ENCODE assay signal across 8 mouse cellular contexts in the genomic region with DNA sequence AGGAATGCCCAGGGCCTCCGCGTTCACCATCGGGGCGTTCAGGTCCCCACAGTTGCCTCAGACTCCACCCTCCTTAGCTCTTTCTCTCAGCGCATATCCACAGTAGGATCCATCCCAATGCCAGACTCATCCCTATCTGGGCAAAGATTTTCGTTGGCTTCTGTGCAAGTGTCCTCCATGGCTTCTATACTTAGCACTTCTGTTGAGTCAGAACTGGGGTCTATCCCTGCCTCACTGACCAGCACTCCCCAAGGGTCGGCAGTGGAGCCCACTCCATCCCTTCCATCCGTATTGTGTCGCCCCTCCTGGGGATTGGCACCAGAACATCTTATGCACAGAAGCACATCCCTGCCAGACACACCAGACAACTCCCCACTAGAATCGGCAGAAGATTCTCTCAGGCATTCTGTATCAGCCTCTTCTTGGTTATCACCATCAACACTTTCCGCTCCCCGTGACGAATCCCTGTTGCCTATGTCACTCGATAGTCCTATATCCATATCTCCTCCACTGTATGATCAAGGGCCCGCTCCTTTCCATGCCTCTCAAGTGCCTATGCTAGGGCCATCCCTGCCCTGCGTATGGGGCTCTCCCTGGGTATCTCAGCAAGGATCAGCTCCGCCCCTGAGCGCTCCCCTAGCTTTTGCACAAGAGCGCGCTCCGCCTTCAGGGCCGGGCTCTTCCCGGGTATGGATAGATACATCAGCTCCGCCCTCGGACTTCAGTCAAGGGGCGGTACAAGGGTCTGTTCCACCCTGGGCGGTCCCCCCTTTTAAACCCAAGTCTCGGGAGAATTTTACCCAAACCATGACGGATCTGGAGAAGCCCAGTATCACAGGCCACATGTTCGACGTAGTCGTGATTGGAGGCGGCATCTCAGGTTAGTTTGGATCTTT. TPM values are rescaled to one million over a fixed set of nuclear protein-coding genes. Genes with fewer than 3 reads are reported as not detected.
A peak's percentile ranks its signal among the peaks of the same experiment; 100 is the strongest.
DNase-seq lines count a peak whose midpoint lies in the region; ATAC-seq and TF ChIP-seq lines count a peak whose summit lies in the region.

Maoa (plus strand) TSS at position 665 of the 896 bp plus-strand sequence.

- H3K36me3 ChIP-seq in ES-E14 (ENCODE audit: control insufficient read depth, insufficient read depth, low read length, poor library complexity, severe bottlenecking): no peaks in the 10 kb centered on the region
- H3K36me3 ChIP-seq in forebrain, embryonic 15.5 days: no peaks in the 10 kb centered on the region
- H3K36me3 ChIP-seq in liver, embryonic 14.5 days (replicated peaks; ENCODE audit: control insufficient read depth, insufficient read depth, low read depth): no peaks in the 10 kb centered on the region
- H3K36me3 ChIP-seq in neural tube, embryonic 11.5 days (ENCODE audit: control insufficient read depth, insufficient read depth, low read length): no peaks in the 10 kb centered on the region
- no peaks in the 10 kb centered on the region for H3K36me3 ChIP-seq in testis, adult 2 months (ENCODE audit: control insufficient read depth, insufficient read depth, low read length)

- no peaks in the 10 kb centered on the region for H3K4me1 ChIP-seq in ES-E14 (ENCODE audit: control insufficient read depth in 2 of 2, insufficient read depth in 2 of 2, low read length in 2 of 2, poor library complexity in 1 of 2)
- H3K4me1 ChIP-seq in forebrain, embryonic 15.5 days: no peaks in the 10 kb centered on the region
- no peaks in the 10 kb centered on the region; a peak in 2 of 4 replicates for H3K4me1 ChIP-seq in liver, embryonic 14.5 days (replicated peaks; ENCODE audit: control insufficient read depth in 2 of 2, insufficient read depth in 2 of 2, low read length in 1 of 2)
- no peaks in the 10 kb centered on the region for H3K4me1 ChIP-seq in neural tube, embryonic 11.5 days (ENCODE audit: control insufficient read depth, insufficient read depth, low read length)
- peaks cover 2% of the 10 kb centered on the region; the same call in 1 of the 2 replicates for H3K4me1 ChIP-seq in testis, adult 2 months (ENCODE audit: control insufficient read depth, insufficient read depth, low read length)

- intact Hi-C loops in heart, postnatal 14 days (cut with DNase I): no loop called here

- no peak for TF ChIP-seq POLR2A in testis, adult 2 months (IDR thresholded peaks at IDR 0.05; ENCODE audit: control insufficient read depth, low read depth, low read length)

- no peaks in the 10 kb centered on the region for H3K9me3 ChIP-seq in ES-E14 (ENCODE audit: control insufficient read depth, insufficient read depth, low read depth, low read length)
- no peaks in the 10 kb centered on the region for H3K9me3 ChIP-seq in forebrain, embryonic 15.5 days
- no peaks in the 10 kb centered on the region for H3K9me3 ChIP-seq in liver, embryonic 14.5 days (ENCODE audit: control insufficient read depth, low read length)
- H3K9me3 ChIP-seq in neural tube, embryonic 11.5 days (ENCODE audit: control insufficient read depth, low read length): no peaks in the 10 kb centered on the region

- peak within 1 kb of the TSS; percentile 69; the same call in 1 of the 2 replicates for H3K27ac ChIP-seq in ES-E14 (ENCODE audit: insufficient read depth, low read depth, low read length, poor library complexity, severe bottlenecking)
- peak within 1 kb of the TSS; percentile 90 for H3K27ac ChIP-seq in forebrain, embryonic 15.5 days (replicated peaks)
- H3K27ac ChIP-seq in liver, embryonic 14.5 days: peak within 1 kb of the TSS; percentile 42
- H3K27ac ChIP-seq in neural tube, embryonic 11.5 days (ENCODE audit: low read depth, low read length): 0 out of 2 replicates have a peak within 1 kb of the TSS, but pooled peaks have one; percentile 39
- peak within 1 kb of the TSS; percentile 97 for H3K27ac ChIP-seq in testis, adult 2 months (ENCODE audit: control insufficient read depth, insufficient read depth, low read depth, low read length)

- peak; percentile 62 for DNase-seq in ES-E14 (ENCODE audit: low read depth, low spot score)
- DNase-seq in heart, postnatal 14 days: peak; percentile 49 to 60
- DNase-seq in kidney, postnatal 4 days: peak; percentile 72 to 82
- DNase-seq in liver, embryonic 14.5 days (ENCODE audit: low read depth in 3 of 3, low spot score in 3 of 3): peak; percentile 59 to 66 (median 60)
- DNase-seq in neural tube, embryonic 11.5 days (ENCODE audit: low spot score): peak; percentile 72

- H3K9ac ChIP-seq in ES-E14 (ENCODE audit: insufficient read depth, low read depth, low read length, poor library complexity, severe bottlenecking): peak within 1 kb of the TSS; percentile 96
- H3K9ac ChIP-seq in forebrain, embryonic 15.5 days (replicated peaks): peak within 1 kb of the TSS; percentile 64
- H3K9ac ChIP-seq in liver, embryonic 14.5 days (replicated peaks): peak within 1 kb of the TSS; percentile 36
- peak within 1 kb of the TSS; percentile 49 for H3K9ac ChIP-seq in neural tube, embryonic 11.5 days (ENCODE audit: low read length)

- WGBS in forebrain, embryonic 15.5 days: 18% methylated on average over 33 of the region's 33 CpGs
- 9% methylated on average over 33 of the region's 33 CpGs for WGBS in liver, embryonic 14.5 days (ENCODE audit: insufficient replicate concordance)
- WGBS in neural tube, embryonic 11.5 days: 17% methylated on average over 33 of the region's 33 CpGs

- H3K27me3 ChIP-seq in forebrain, embryonic 15.5 days: no peaks in the 10 kb centered on the region
- no peaks in the 10 kb centered on the region for H3K27me3 ChIP-seq in liver, embryonic 14.5 days (ENCODE audit: control insufficient read depth, insufficient read depth, low read length)
- H3K27me3 ChIP-seq in neural tube, embryonic 11.5 days (ENCODE audit: control insufficient read depth, insufficient read depth, low read length): no peaks in the 10 kb centered on the region
- no peaks in the 10 kb centered on the region for H3K27me3 ChIP-seq in testis, adult 2 months (ENCODE audit: control insufficient read depth, insufficient read depth, low read length)

- ATAC-seq in cerebellum, adult (ENCODE audit: insufficient number of reproducible peaks, low FRiP score, low TSS enrichment): peak; percentile 90
- ATAC-seq in forebrain, embryonic 15.5 days (replicated peaks): peak; percentile 91
- ATAC-seq in liver, embryonic 14.5 days (ENCODE audit: insufficient read depth): peak; percentile 84
- peak; percentile 78 for ATAC-seq in neural tube, embryonic 11.5 days (ENCODE audit: insufficient read depth, low FRiP score, low TSS enrichment)

- in situ Hi-C loops in ES-E14 (cut with MboI; ENCODE audit: low sequenced_read_pairs in 2 of 2, unreplicated experiment in 2 of 2): no loop called here

- peak within 1 kb of the TSS; percentile 71 for H3K4me2 ChIP-seq in forebrain, embryonic 15.5 days (replicated peaks)
- H3K4me2 ChIP-seq in liver, embryonic 14.5 days (ENCODE audit: low read depth): peak within 1 kb of the TSS; percentile 80
- H3K4me2 ChIP-seq in neural tube, embryonic 11.5 days (ENCODE audit: low read depth): peak within 1 kb of the TSS; percentile 56

- peak within 1 kb of the TSS; percentile 63 to 92 for H3K4me3 ChIP-seq in ES-E14 (ENCODE audit: insufficient read depth in 1 of 2, low read depth in 1 of 2, low read length in 2 of 2, poor library complexity in 1 of 2, severe bottlenecking in 1 of 2)
- peak within 1 kb of the TSS; percentile 55 for H3K4me3 ChIP-seq in forebrain, embryonic 15.5 days
- peak within 1 kb of the TSS; percentile 53 to 60 for H3K4me3 ChIP-seq in liver, embryonic 14.5 days (ENCODE audit: insufficient read depth in 1 of 2, low read depth in 2 of 2, low read length in 2 of 2)
- peak within 1 kb of the TSS; percentile 44 for H3K4me3 ChIP-seq in neural tube, embryonic 11.5 days (ENCODE audit: low read depth, low read length)
- H3K4me3 ChIP-seq in testis, adult 2 months (ENCODE audit: control insufficient read depth, low read depth, low read length): peak within 1 kb of the TSS; percentile 91

- TF ChIP-seq CTCF in liver, embryonic 14.5 days (IDR thresholded peaks at IDR 0.05; ENCODE audit: low read depth): no peak
- TF ChIP-seq CTCF in testis, adult 2 months (IDR thresholded peaks at IDR 0.05; ENCODE audit: control insufficient read depth, insufficient read depth, insufficient replicate concordance, low read depth, low read length): no peak

- TF ChIP-seq EP300 in liver, embryonic 14.5 days (IDR thresholded peaks at IDR 0.05; ENCODE audit: low read depth): no peak

TF ChIP-seq in ES-E14, 5 proteins besides CTCF, POLR2A, EP300 and RAD21:
- TF ChIP-seq ZNF384 (IDR thresholded peaks at IDR 0.05; ENCODE audit: low read depth, low read length) (no peak), CHD2 (IDR thresholded peaks at IDR 0.05; ENCODE audit: low read depth, low read length) (no peak), ZC3H11A (IDR thresholded peaks at IDR 0.05; ENCODE audit: borderline replicate concordance, low read depth, low read length) (no peak), HCFC1 (IDR thresholded peaks at IDR 0.05; ENCODE audit: borderline replicate concordance, insufficient read depth, low read length) (no peak), MAFK (IDR thresholded peaks at IDR 0.05; ENCODE audit: insufficient read depth, low read depth, low read length) (no peak)

RNA-seq across cellular contexts. Expression of gene Maoa, which starts in this region (rescaled TPM):
- 8.9 and 12.6 TPM in 2 replicates for total RNA-seq in ES-E14 (2012; rRNA removed)
- 13.7 and 14.4 TPM in 2 replicates for polyA plus RNA-seq in forebrain, embryonic 15.5 days (2015; fragmentation: Nextera tagmentation; extraction: Ambion mirVana)
- total RNA-seq in heart, postnatal 14 days (2021): 1 to 10 TPM; 2.6 to 3.7 TPM
- 1.9 and 2.9 TPM in 2 replicates for polyA plus RNA-seq in liver, embryonic 14.5 days (2012; rRNA removed)
- polyA plus RNA-seq in liver, embryonic 14.5 days (2014; fragmentation: Nextera tagmentation; extraction: Ambion mirVana): 3.8 and 4.0 TPM in 2 replicates
- polyA plus RNA-seq in neural tube, embryonic 11.5 days (2014; fragmentation: Nextera tagmentation; extraction: Ambion mirVana): 13.6 and 13.8 TPM in 2 replicates
- polyA plus RNA-seq in testis, adult 2 months (2012; rRNA removed): 1.1 and 1.5 TPM in 2 replicates

Comparison
In these comparisons a context has a peak if more than half of its experiments do, and no peak if none do; other contexts are left out.
1. Peak in every context shown above with its lines: DNase-seq, ATAC-seq, H3K4me3 ChIP-seq and H3K27ac ChIP-seq.
2. H3K27ac ChIP-seq: peak in every context shown above with its lines; median percentile 97 in testis, adult 2 months; 90 in forebrain, embryonic 15.5 days; 69 in ES-E14; 42 in liver, embryonic 14.5 days; 39 in neural tube, embryonic 11.5 days.
3. H3K9ac ChIP-seq: peak in every context shown above with its lines; median percentile 96 in ES-E14; 64 in forebrain, embryonic 15.5 days; 49 in neural tube, embryonic 11.5 days; 36 in liver, embryonic 14.5 days.